Mouse (Mus musculus) frontal cortex, postnatal 14 days (tissue): ENCODE measurements at regions not wholly inside any gene's neighbourhood (a gene's known extent, or its start where the extent isn't known, plus 50 kb on each side); places are given as distances from the start of the nearest gene placed in this dataset.
"Not testable (repeated sequence)": the region's sequence is repeated elsewhere in the genome, so short reads cannot be mapped to it uniquely, and the experiment has no call there.

Source experiments
- DNase-seq, 2 experiments: peaks; one replicate each; pipeline ENCODE4 v3.0.0; 2022; ENCODE audit warnings: low spot score in 2 of 2

DNA sequence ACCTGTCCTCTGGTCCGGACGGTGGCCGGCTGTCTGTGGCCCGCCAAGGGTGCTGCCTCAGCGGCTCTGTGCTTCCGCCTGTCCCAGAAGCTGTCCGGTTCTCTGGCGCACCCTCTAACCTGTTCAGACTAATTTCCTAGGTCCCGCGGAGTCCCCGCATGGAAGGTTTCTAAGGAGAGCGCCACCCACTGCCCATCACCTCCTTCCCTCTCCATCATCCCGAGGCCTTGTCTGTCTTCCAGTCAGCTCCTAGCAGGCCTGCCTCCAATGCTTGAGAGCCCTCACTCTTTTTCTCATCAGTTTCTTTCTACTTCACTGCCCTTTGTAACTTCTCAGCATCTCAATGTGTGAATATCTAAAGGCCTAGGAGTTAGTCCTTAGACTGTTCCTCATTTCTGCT is 86.4 kb upstream of the Zfp746 start:
- not testable (repeated sequence) for DNase-seq

DNA sequence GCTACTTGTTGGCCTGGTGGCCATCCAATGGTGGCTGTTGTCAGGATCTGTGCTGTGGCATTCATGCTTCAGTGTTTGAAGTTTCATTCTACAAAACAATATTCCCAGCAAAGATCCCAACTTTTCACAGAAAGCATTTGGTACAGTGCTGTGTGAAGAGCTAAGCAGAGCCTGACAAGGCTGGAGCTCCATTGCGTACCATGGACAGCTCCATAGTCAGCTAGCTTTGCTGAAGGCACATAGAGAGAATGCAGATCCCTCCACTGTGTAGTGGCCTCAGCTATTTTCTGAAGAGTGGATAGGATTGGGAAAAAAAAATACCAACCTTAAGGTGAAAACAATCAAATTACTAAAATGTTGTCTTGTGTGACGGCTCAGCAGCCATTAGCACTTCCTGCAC is 50.5 kb upstream of the Zfp746 start:
- no peak for DNase-seq
